Mouse (Mus musculus): ENCODE measurements at regions not wholly inside any gene's neighbourhood (a gene's known extent, or its start where the extent isn't known, plus 50 kb on each side); places are given as distances from the start of the nearest gene placed in this dataset.

- no peak overlapping the region for H3K9ac ChIP-seq
- no peaks in the 10 kb centered on the region for H3K9me3 ChIP-seq (replicated peaks)
- H3K4me3 ChIP-seq = no peak overlapping the region
- H3K4me1 ChIP-seq (replicated peaks) = peaks cover 3% of the 10 kb centered on the region; the same call in 1 of the 2 replicates
- ATAC-seq (ENCODE audit: insufficient number of reproducible peaks, low FRiP score) = no peak
- H3K36me3 ChIP-seq = no peaks in the 10 kb centered on the region
- H3K4me2 ChIP-seq = no peak overlapping the region
- H3K27ac ChIP-seq (ENCODE audit: poor library complexity, severe bottlenecking) = no peak overlapping the region
- WGBS = 79% methylated on average over 5 of the region's 5 CpGs
- H3K27me3 ChIP-seq (replicated peaks) = no peaks in the 10 kb centered on the region
These were observed 115.9 kb downstream of the Evx1 start for GRCm38 (mm10) chr6:52429204-52429552.

GRCm38 (mm10) chr6:52433234-52433633 lies 119.9 kb downstream of the Evx1 start:
- H3K9me3 ChIP-seq (replicated peaks) = no peaks in the 10 kb centered on the region
- H3K4me3 ChIP-seq = no peak overlapping the region
- H3K36me3 ChIP-seq = no peaks in the 10 kb centered on the region
- no peak overlapping the region for H3K27ac ChIP-seq (ENCODE audit: poor library complexity, severe bottlenecking)
- H3K9ac ChIP-seq = no peak overlapping the region
- H3K4me2 ChIP-seq = no peak overlapping the region
- no peak for ATAC-seq (ENCODE audit: insufficient number of reproducible peaks, low FRiP score)
- peaks cover 5% of the 10 kb centered on the region for H3K4me1 ChIP-seq (replicated peaks)
- no peaks in the 10 kb centered on the region for H3K27me3 ChIP-seq (replicated peaks)
- WGBS = 57% methylated on average over 2 of the region's 2 CpGs

- Histone ChIP-seq H3K9me3 (replicated peaks) (no peaks in the 10 kb centered on the region), H3K4me1 (replicated peaks) (peaks cover 15% of the 10 kb centered on the region), H3K27me3 (replicated peaks) (no peaks in the 10 kb centered on the region), H3K4me2 (no peak overlapping the region), H3K36me3 (no peaks in the 10 kb centered on the region), H3K27ac (ENCODE audit: poor library complexity, severe bottlenecking) (no peak overlapping the region), H3K9ac (no peak overlapping the region), H3K4me3 (no peak overlapping the region)
- 67% methylated on average over 4 of the region's 4 CpGs for WGBS
- ATAC-seq (ENCODE audit: insufficient number of reproducible peaks, low FRiP score) = no peak
These were observed 121.5 kb downstream of the Evx1 start for GRCm38 (mm10) chr6:52434771-52435170.

GRCm38 (mm10) chr6:52435358-52435757 lies 122.1 kb downstream of the Evx1 start:
- Histone ChIP-seq H3K4me3 (no peak overlapping the region), H3K36me3 (no peaks in the 10 kb centered on the region), H3K27ac (ENCODE audit: poor library complexity, severe bottlenecking) (no peak overlapping the region), H3K4me2 (no peak overlapping the region), H3K27me3 (replicated peaks) (no peaks in the 10 kb centered on the region), H3K9me3 (replicated peaks) (no peaks in the 10 kb centered on the region), H3K4me1 (replicated peaks) (peaks cover 15% of the 10 kb centered on the region), H3K9ac (no peak overlapping the region)
- ATAC-seq (ENCODE audit: insufficient number of reproducible peaks, low FRiP score) = no peak
- WGBS = 80% methylated on average over 5 of the region's 5 CpGs

GRCm38 (mm10) chr6:52438366-52438765 lies 125.1 kb downstream of the Evx1 start:
- H3K9ac ChIP-seq = no peak overlapping the region
- peak; percentile 42; the same call in 1 of the 2 replicates for ATAC-seq (ENCODE audit: insufficient number of reproducible peaks, low FRiP score)
- no peaks in the 10 kb centered on the region for H3K27me3 ChIP-seq (replicated peaks)
- no peak overlapping the region; the same call in 1 of the 2 replicates for H3K27ac ChIP-seq (ENCODE audit: poor library complexity, severe bottlenecking)
- no peaks in the 10 kb centered on the region for H3K36me3 ChIP-seq
- no peak overlapping the region for H3K4me3 ChIP-seq
- peaks cover 18% of the 10 kb centered on the region for H3K4me1 ChIP-seq (replicated peaks)
- 30% methylated on average over 8 of the region's 8 CpGs for WGBS
- no peaks in the 10 kb centered on the region for H3K9me3 ChIP-seq (replicated peaks)
- no peak overlapping the region for H3K4me2 ChIP-seq

- Histone ChIP-seq H3K27ac (ENCODE audit: poor library complexity, severe bottlenecking) (no peak overlapping the region), H3K4me1 (replicated peaks) (peaks cover 23% of the 10 kb centered on the region), H3K4me3 (no peak overlapping the region), H3K9ac (no peak overlapping the region), H3K27me3 (replicated peaks) (no peaks in the 10 kb centered on the region; the same call in 1 of the 2 replicates), H3K4me2 (no peak overlapping the region), H3K9me3 (replicated peaks) (no peaks in the 10 kb centered on the region), H3K36me3 (no peaks in the 10 kb centered on the region)
- WGBS = 29% methylated on average over 7 of the region's 7 CpGs
- no peak for ATAC-seq (ENCODE audit: insufficient number of reproducible peaks, low FRiP score)
These were observed 125.9 kb downstream of the Evx1 start for GRCm38 (mm10) chr6:52439204-52439603.

GRCm38 (mm10) chr6:52440160-52440559 lies 126.9 kb downstream of the Evx1 start:
- Histone ChIP-seq H3K4me1 (replicated peaks) (peaks cover 23% of the 10 kb centered on the region), H3K27me3 (replicated peaks) (no peaks in the 10 kb centered on the region; the same call in 1 of the 2 replicates), H3K9me3 (replicated peaks) (no peaks in the 10 kb centered on the region), H3K9ac (no peak overlapping the region), H3K27ac (ENCODE audit: poor library complexity, severe bottlenecking) (no peak overlapping the region), H3K36me3 (no peaks in the 10 kb centered on the region), H3K4me3 (no peak overlapping the region), H3K4me2 (no peak overlapping the region)
- WGBS = 66% methylated on average over 3 of the region's 3 CpGs
- no peak for ATAC-seq (ENCODE audit: insufficient number of reproducible peaks, low FRiP score)

GRCm38 (mm10) chr6:52443112-52443984 lies 130.1 kb downstream of the Evx1 start:
- Histone ChIP-seq H3K27ac (ENCODE audit: poor library complexity, severe bottlenecking) (no peak overlapping the region), H3K4me3 (0 out of 2 replicates have a peak overlapping the region, but pooled peaks have one; percentile 7), H3K4me2 (peak overlapping the region; percentile 27), H3K9me3 (replicated peaks) (no peaks in the 10 kb centered on the region), H3K36me3 (no peaks in the 10 kb centered on the region), H3K27me3 (replicated peaks) (no peaks in the 10 kb centered on the region; the same call in 1 of the 2 replicates), H3K4me1 (replicated peaks) (peaks cover 19% of the 10 kb centered on the region), H3K9ac (no peak overlapping the region)
- 37% methylated on average over 24 of the region's 24 CpGs for WGBS
- no peak for ATAC-seq (ENCODE audit: insufficient number of reproducible peaks, low FRiP score)

GRCm38 (mm10) chr6:52458828-52459227 lies 145.5 kb downstream of the Evx1 start:
- Histone ChIP-seq H3K4me1 (replicated peaks) (no peaks in the 10 kb centered on the region), H3K9ac (no peak overlapping the region), H3K36me3 (no peaks in the 10 kb centered on the region), H3K27me3 (replicated peaks) (no peaks in the 10 kb centered on the region), H3K4me3 (no peak overlapping the region), H3K27ac (ENCODE audit: poor library complexity, severe bottlenecking) (no peak overlapping the region), H3K9me3 (replicated peaks) (peaks cover 6% of the 10 kb centered on the region; the same call in 1 of the 2 replicates), H3K4me2 (no peak overlapping the region)
- no peak for ATAC-seq (ENCODE audit: insufficient number of reproducible peaks, low FRiP score)
- 82% methylated on average over 11 of the region's 11 CpGs for WGBS

- H3K36me3 ChIP-seq = no peaks in the 10 kb centered on the region
- H3K27ac ChIP-seq (ENCODE audit: poor library complexity, severe bottlenecking) = no peak overlapping the region
- ATAC-seq (ENCODE audit: insufficient number of reproducible peaks, low FRiP score) = no peak
- H3K9ac ChIP-seq = no peak overlapping the region
- 80% methylated on average over 2 of the region's 2 CpGs for WGBS
- no peak overlapping the region for H3K4me2 ChIP-seq
- H3K27me3 ChIP-seq (replicated peaks) = no peaks in the 10 kb centered on the region
- no peak overlapping the region for H3K4me3 ChIP-seq
- no peaks in the 10 kb centered on the region for H3K4me1 ChIP-seq (replicated peaks)
- H3K9me3 ChIP-seq (replicated peaks) = peaks cover 6% of the 10 kb centered on the region; the same call in 1 of the 2 replicates
These were observed 147.9 kb downstream of the Evx1 start for GRCm38 (mm10) chr6:52461186-52461585.

- WGBS = 94% methylated on average over 12 of the region's 12 CpGs
- Histone ChIP-seq H3K27me3 (replicated peaks) (no peaks in the 10 kb centered on the region), H3K4me1 (replicated peaks) (peaks cover 3% of the 10 kb centered on the region; the same call in 1 of the 2 replicates), H3K4me2 (no peak overlapping the region), H3K9ac (no peak overlapping the region), H3K9me3 (replicated peaks) (0 out of 2 replicates have a peak, but pooled peaks cover 1% of the 10 kb centered on the region), H3K36me3 (no peaks in the 10 kb centered on the region), H3K27ac (ENCODE audit: poor library complexity, severe bottlenecking) (no peak overlapping the region), H3K4me3 (no peak overlapping the region)
- no peak for ATAC-seq (ENCODE audit: insufficient number of reproducible peaks, low FRiP score)
These were observed 150.1 kb downstream of the Evx1 start for GRCm38 (mm10) chr6:52463369-52463768.
